Mouse (Mus musculus) heart, adult 2 months (tissue): ENCODE results near the gene Tfcp2. TPM values are rescaled to one million over a fixed set of nuclear protein-coding genes. Genes with fewer than 3 reads are reported as not detected.
"Not testable (repeated sequence)": the region's sequence is repeated elsewhere in the genome, so short reads cannot be mapped to it uniquely, and the experiment has no call there.

ENCODE experiments used
- DNase-seq, 2 experiments: peaks; one replicate each; pipeline ENCODE4 v3.0.0; 2021
- H3K27ac ChIP-seq: fragments of 200-600 bp; 2 replicates; pipeline ENCODE4 v1.8.1; 2022
- H3K27me3 ChIP-seq: fragments of 200-500 bp; 2 replicates; pipeline ENCODE4 v1.6.1; 2012; ENCODE audit warnings: mild to moderate bottlenecking, low read length, inconsistent platforms, mixed read lengths; ENCODE audit not compliant: control insufficient read depth, insufficient read depth
- H3K36me3 ChIP-seq: fragments of 200-500 bp; 2 replicates; pipeline ENCODE4 v1.6.1; 2012; ENCODE audit warnings: low read length, inconsistent platforms; ENCODE audit not compliant: control insufficient read depth, insufficient read depth
- H3K4me1 ChIP-seq: fragments of 200-500 bp; 2 replicates; pipeline ENCODE4 v1.6.1; 2011; ENCODE audit warnings: low read length; ENCODE audit not compliant: control insufficient read depth, insufficient read depth
- H3K4me3 ChIP-seq: fragments of 200-600 bp; 2 replicates; pipeline ENCODE4 v1.8.1; 2022
- H3K79me2 ChIP-seq: fragments of 200-500 bp; replicated peaks from 2 replicates; pipeline ENCODE4 v1.6.1; 2012; ENCODE audit warnings: mild to moderate bottlenecking, inconsistent platforms, low read length, moderate library complexity, mixed read lengths; ENCODE audit not compliant: control insufficient read depth, insufficient read depth
- H3K9ac ChIP-seq: fragments of 200-500 bp; 2 replicates; pipeline ENCODE4 v1.6.1; 2012; ENCODE audit warnings: low read depth, mild to moderate bottlenecking, control low read depth, inconsistent platforms, low read length, mixed read lengths
- CTCF ChIP-seq: fragments of 200-600 bp; IDR thresholded peaks from 2 replicates; pipeline ENCODE4 v1.8.1; 2022; ENCODE audit warnings: antibody characterized with exemption, mild to moderate bottlenecking, moderate library complexity
- EP300 ChIP-seq: fragments of 200-500 bp; IDR thresholded peaks from 2 replicates; pipeline ENCODE4 v1.6.1; 2011; ENCODE audit warnings: low read depth, low read length, control low read depth; ENCODE audit not compliant: insufficient read depth
- POLR2A ChIP-seq: fragments of 200-500 bp; IDR thresholded peaks from 2 replicates; pipeline ENCODE4 v1.6.1; 2011; ENCODE audit warnings: mild to moderate bottlenecking, low read depth, low read length, control low read depth; ENCODE audit not compliant: insufficient read depth
- WGBS: fragments of 180-500 bp; shearing (Covaris S2); methylation state at CpG from one replicate; pipeline ENCODE4 v1.1.7; 2018; 5-methylcytosine and 5-hydroxymethylcytosine counted together
- intact Hi-C: fragments of 180-260 bp; cut with DNase I; formaldehyde crosslinking; loops from one replicate; pipeline ENCODE4 v1.15.1; 2025
- polyA plus RNA-seq: library from polyadenylated mRNA; depleted of rRNA; stranded (reverse); fragments of >200 nt; gene quantifications from 2 replicates; pipeline ENCODE4 v1.2.3, GENCODE M21; 2012
- total RNA-seq, 2 experiments: library from RNA; stranded (reverse); gene quantifications; 2 replicates each; pipeline ENCODE4 v1.2.3; 2021

The Tfcp2 gene
- total and polyA plus RNA-seq, 3 experiments = 6.6 to 12.8 (median 11.6) TPM

- intact Hi-C loops = no loop called here
- no peaks in the 10 kb centered on the region for H3K27me3 ChIP-seq
- H3K9ac ChIP-seq = no peak overlapping the region
- no peaks in the 10 kb centered on the region for H3K79me2 ChIP-seq
- H3K4me1 ChIP-seq = no peaks in the 10 kb centered on the region
- H3K36me3 ChIP-seq = no peaks in the 10 kb centered on the region
- H3K4me3 ChIP-seq = no peak overlapping the region
- H3K27ac ChIP-seq = no peak overlapping the region
- TF ChIP-seq CTCF (no peak), EP300 (no peak), POLR2A (no peak)
- DNase-seq = no peak
- WGBS = 76% methylated on average over 3 of the region's 3 CpGs
Observed at GRCm38 (mm10) chr15:100569239-100569638, 17.4 kb upstream of the Tfcp2 start.

DNA sequence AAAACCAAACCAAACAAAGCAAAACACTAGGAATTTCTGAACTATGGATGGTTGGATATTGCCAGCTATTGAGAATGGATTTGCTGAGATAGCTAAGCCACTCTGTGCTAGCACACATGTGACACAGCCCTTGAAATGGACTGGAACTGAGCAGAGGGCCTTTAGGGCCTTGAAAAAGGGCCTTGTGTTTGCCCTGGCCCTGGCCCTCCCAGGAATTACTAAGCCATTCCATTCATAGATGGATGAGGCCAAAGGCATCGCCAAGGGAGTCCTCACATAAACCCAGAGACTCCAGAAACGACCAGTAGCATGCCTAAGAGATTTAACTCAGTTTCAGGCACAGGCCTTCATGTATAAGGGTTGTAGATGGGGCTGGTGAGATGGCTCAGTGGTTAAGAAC lies 14.7 kb upstream of the Tfcp2 start:
- H3K36me3 ChIP-seq = no peaks in the 10 kb centered on the region
- TF ChIP-seq CTCF (no peak), POLR2A (no peak)
- no peak for DNase-seq
- no peaks in the 10 kb centered on the region for H3K79me2 ChIP-seq
- no peak overlapping the region for H3K9ac ChIP-seq
- H3K4me3 ChIP-seq = no peak overlapping the region
- no peaks in the 10 kb centered on the region for H3K27me3 ChIP-seq
- 74% methylated on average over 2 of the region's 2 CpGs for WGBS
- H3K27ac ChIP-seq = no peak overlapping the region
- intact Hi-C loops = no loop called here
- H3K4me1 ChIP-seq = no peaks in the 10 kb centered on the region

- no peaks in the 10 kb centered on the region for H3K36me3 ChIP-seq
- no peaks in the 10 kb centered on the region for H3K79me2 ChIP-seq
- 82% methylated on average over 5 of the region's 5 CpGs for WGBS
- H3K27ac ChIP-seq = no peak overlapping the region
- DNase-seq = no peak
- no peak overlapping the region for H3K4me3 ChIP-seq
- no peak overlapping the region for H3K9ac ChIP-seq
- TF ChIP-seq EP300 = no peak
- no peak for TF ChIP-seq CTCF
- TF ChIP-seq POLR2A = no peak
- no peaks in the 10 kb centered on the region for H3K4me1 ChIP-seq
- H3K27me3 ChIP-seq = no peaks in the 10 kb centered on the region
- intact Hi-C loops = no loop called here
Observed at GRCm38 (mm10) chr15:100557705-100558433, 6.1 kb upstream of the Tfcp2 start.

GRCm38 (mm10) chr15:100556378-100556777 lies 4.6 kb upstream of the Tfcp2 start:
- WGBS = 47% methylated on average over 9 of the region's 9 CpGs
- Histone ChIP-seq H3K4me3 (no peak overlapping the region), H3K27me3 (no peaks in the 10 kb centered on the region), H3K9ac (no peak overlapping the region), H3K27ac (no peak overlapping the region), H3K79me2 (no peaks in the 10 kb centered on the region), H3K4me1 (peaks cover 1% of the 10 kb centered on the region), H3K36me3 (no peaks in the 10 kb centered on the region)
- no peak for DNase-seq
- TF ChIP-seq CTCF (no peak), EP300 (no peak), POLR2A (no peak)
- intact Hi-C loops = no loop called here

DNA sequence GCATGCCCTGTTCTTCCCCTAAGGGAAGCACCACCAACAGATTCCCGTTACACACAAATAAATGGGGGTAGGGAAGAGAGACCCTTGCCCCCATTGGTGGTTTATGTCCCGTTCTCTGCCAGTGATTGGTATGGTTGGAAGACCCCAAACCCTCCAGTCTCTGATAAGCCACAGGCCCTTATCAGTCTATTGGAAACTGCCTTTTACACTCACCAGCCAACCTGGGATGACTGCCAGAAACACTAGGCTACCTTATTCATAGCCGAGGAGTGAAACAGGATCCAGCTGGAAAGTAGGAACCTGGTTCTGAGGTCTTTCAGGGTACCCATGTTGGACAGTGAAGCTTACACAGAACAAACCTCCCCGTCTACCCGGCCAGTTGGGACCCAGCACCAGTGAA lies 4.2 kb upstream of the Tfcp2 start:
- H3K79me2 ChIP-seq = no peaks in the 10 kb centered on the region
- H3K9ac ChIP-seq = no peak overlapping the region
- TF ChIP-seq CTCF (no peak), EP300 (no peak), POLR2A (no peak)
- H3K4me3 ChIP-seq = no peak overlapping the region
- H3K36me3 ChIP-seq = no peaks in the 10 kb centered on the region
- H3K4me1 ChIP-seq = peaks cover 2% of the 10 kb centered on the region
- no peaks in the 10 kb centered on the region for H3K27me3 ChIP-seq
- H3K27ac ChIP-seq = no peak overlapping the region
- no peak for DNase-seq
- intact Hi-C loops = no loop called here
- WGBS = 34% methylated on average over 5 of the region's 5 CpGs

- H3K9ac ChIP-seq = no peak overlapping the region
- H3K36me3 ChIP-seq = no peaks in the 10 kb centered on the region
- no peak overlapping the region for H3K4me3 ChIP-seq
- 84% methylated on average over 4 of the region's 4 CpGs for WGBS
- H3K79me2 ChIP-seq = no peaks in the 10 kb centered on the region; the same call in none of the 2 replicates
- H3K27ac ChIP-seq = no peak overlapping the region
- intact Hi-C loops = loop anchor here (5.0 kb wide), 1 partner anchor 58 kb away; no protein-coding TSS in a partner anchor
- H3K4me1 ChIP-seq = peaks cover 4% of the 10 kb centered on the region
- no peak for TF ChIP-seq POLR2A
- TF ChIP-seq CTCF = peak; percentile 31
- TF ChIP-seq EP300 = no peak
- H3K27me3 ChIP-seq = no peaks in the 10 kb centered on the region
- DNase-seq = no peak
Observed at GRCm38 (mm10) chr15:100550280-100550679, 1.5 kb downstream of the Tfcp2 start.

GRCm38 (mm10) chr15:100543651-100544030 lies 8.2 kb downstream of the Tfcp2 start:
- H3K4me3 ChIP-seq, H3K9ac ChIP-seq, H3K27ac ChIP-seq, H3K4me1 ChIP-seq, intact Hi-C loops, H3K79me2 ChIP-seq, DNase-seq, H3K36me3 ChIP-seq, H3K27me3 ChIP-seq: not testable (repeated sequence)
- 95% methylated on average over 14 of the region's 14 CpGs for WGBS

- H3K36me3 ChIP-seq, H3K79me2 ChIP-seq, H3K27me3 ChIP-seq, H3K4me3 ChIP-seq, DNase-seq, H3K4me1 ChIP-seq, intact Hi-C loops, H3K27ac ChIP-seq, H3K9ac ChIP-seq: not testable (repeated sequence)
- 95% methylated on average over 28 of the region's 28 CpGs for WGBS
Observed at GRCm38 (mm10) chr15:100542876-100543650, 8.7 kb downstream of the Tfcp2 start.
